Mouse (Mus musculus) lung, embryonic 16.5 days (tissue): ENCODE measurements around the gene Echdc1. TPM values are rescaled to one million over a fixed set of nuclear protein-coding genes. Genes with fewer than 3 reads are reported as not detected.
"Not testable (repeated sequence)": the region's sequence is repeated elsewhere in the genome, so short reads cannot be mapped to it uniquely, and the experiment has no call there.

Source experiments
- ATAC-seq: fragments of 200-750 bp; cut with Nextera tagmentation; 2 replicates; pipeline ENCODE4 v1.8.0; 2017; ENCODE audit warnings: low read depth, mild to moderate bottlenecking, moderate library complexity
- H3K27ac ChIP-seq: fragments of 300-500 bp; sonication (generic); 2 replicates; pipeline ENCODE4 v1.5.1; 2014; ENCODE audit warnings: mild to moderate bottlenecking, control low read depth, low read length
- H3K27me3 ChIP-seq: fragments of 300-500 bp; sonication (generic); 2 replicates; pipeline ENCODE4 v1.6.1; 2014; ENCODE audit warnings: low read depth, low read length, mixed read lengths; ENCODE audit not compliant: control insufficient read depth, insufficient read depth
- H3K36me3 ChIP-seq: fragments of 300-500 bp; sonication (generic); 2 replicates; pipeline ENCODE4 v1.6.1; 2014; ENCODE audit warnings: low read length; ENCODE audit not compliant: control insufficient read depth, insufficient read depth
- H3K4me1 ChIP-seq: fragments of 300-500 bp; sonication (generic); replicated peaks from 2 replicates; pipeline ENCODE4 v1.6.1; 2014; ENCODE audit warnings: low read length, mixed read lengths; ENCODE audit not compliant: control insufficient read depth, insufficient read depth
- H3K4me2 ChIP-seq: fragments of 300-500 bp; sonication (generic); 2 replicates; pipeline ENCODE4 v1.6.1; 2014; ENCODE audit warnings: low read depth, low read length, control low read depth
- H3K4me3 ChIP-seq: fragments of 300-500 bp; sonication (generic); 2 replicates; pipeline ENCODE4 v1.5.1; 2014; ENCODE audit warnings: mild to moderate bottlenecking, low read length, control low read depth
- H3K9ac ChIP-seq: fragments of 300-500 bp; sonication (generic); 2 replicates; pipeline ENCODE4 v1.6.1; 2014; ENCODE audit warnings: low read length, control low read depth
- H3K9me3 ChIP-seq: fragments of 300-500 bp; sonication (generic); 2 replicates; pipeline ENCODE4 v1.6.1; 2016; ENCODE audit warnings: low read length; ENCODE audit not compliant: control insufficient read depth
- WGBS: fragments of 180-500 bp; shearing (Covaris S2); extraction: QIAGEN DNeasy Blood & Tissue Kit; methylation state at CpG from one replicate; pipeline ENCODE4 v1.1.7; 2014; 5-methylcytosine and 5-hydroxymethylcytosine counted together
- polyA plus RNA-seq: library from polyadenylated mRNA; unstranded; fragments of >200 nt; fragmentation: Nextera tagmentation; extraction: Ambion mirVana; gene quantifications from 2 replicates; pipeline ENCODE4 v1.2.1, GENCODE M21; 2015

Gene Echdc1
- polyA plus RNA-seq, 1 experiment from 2014 or later: 22.6 TPM

DNA sequence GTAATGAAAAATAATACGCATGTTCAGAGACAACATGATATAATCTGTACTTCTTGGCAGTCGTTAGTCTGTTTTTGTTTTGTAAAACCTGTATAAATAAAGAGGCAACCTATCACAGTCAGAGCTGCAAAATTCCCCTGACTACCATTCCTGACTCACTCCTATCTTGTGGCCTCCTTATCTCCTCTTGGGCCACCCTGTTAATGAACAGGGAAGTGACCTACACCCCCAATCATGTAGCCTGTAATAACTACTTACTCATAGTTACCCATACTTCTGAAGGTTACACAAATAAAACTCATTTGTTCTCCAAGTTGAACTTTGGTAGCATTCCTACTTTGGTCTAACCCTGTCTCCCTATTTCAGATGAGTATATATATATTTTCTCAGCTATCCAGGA, 68.6 kb downstream of the Echdc1 start:
- Histone ChIP-seq H3K4me2 (no peak overlapping the region), H3K36me3 (no peaks in the 10 kb centered on the region), H3K27ac (no peak overlapping the region), H3K4me3 (no peak overlapping the region), H3K4me1 (no peaks in the 10 kb centered on the region), H3K9me3 (no peaks in the 10 kb centered on the region), H3K9ac (no peak overlapping the region), H3K27me3 (no peaks in the 10 kb centered on the region)
- no peak for ATAC-seq
- WGBS: 67% methylated on average over 2 of the region's 2 CpGs

GRCm38 (mm10) chr10:29394890-29395289, 81.9 kb downstream of the Echdc1 start:
- H3K36me3 ChIP-seq: not testable (repeated sequence)

More at GRCm38 (mm10) chr10:29394890-29395289, 81.9 kb downstream of the Echdc1 start:
- not testable (repeated sequence) for H3K4me1 ChIP-seq, H3K27me3 ChIP-seq, H3K9ac ChIP-seq, H3K27ac ChIP-seq, ATAC-seq, H3K4me3 ChIP-seq, H3K9me3 ChIP-seq, H3K4me2 ChIP-seq
- 63% methylated on average over 2 of the region's 2 CpGs for WGBS

Other genes starting within 250 kb of the Echdc1 start
- gene Soga3, start 169.3 kb upstream of the Echdc1 start, polyA plus RNA-seq: 0.38 and 0.63 TPM in 2 replicates
- not detected in 2 replicates for gene Gm49353, start 114.2 kb upstream of the Echdc1 start, polyA plus RNA-seq
- gene 9330159F19Rik, start 101.6 kb upstream of the Echdc1 start, polyA plus RNA-seq: 0.18 and 0.24 TPM in 2 replicates
- 52.5 and 53.3 TPM in 2 replicates for gene Rnf146, start 49.3 kb downstream of the Echdc1 start, polyA plus RNA-seq
- gene Rspo3, start 222.7 kb downstream of the Echdc1 start, polyA plus RNA-seq: 1.7 and 1.9 TPM in 2 replicates